Mouse (Mus musculus): ENCODE results near the gene Fsd1. TPM values are rescaled to one million over a fixed set of nuclear protein-coding genes. Genes with fewer than 3 reads are reported as not detected.

The Fsd1 gene
- total RNA-seq, 4 experiments from 2014 or later, result 73.6 to 91.7 (median 81.2) TPM

DNA sequence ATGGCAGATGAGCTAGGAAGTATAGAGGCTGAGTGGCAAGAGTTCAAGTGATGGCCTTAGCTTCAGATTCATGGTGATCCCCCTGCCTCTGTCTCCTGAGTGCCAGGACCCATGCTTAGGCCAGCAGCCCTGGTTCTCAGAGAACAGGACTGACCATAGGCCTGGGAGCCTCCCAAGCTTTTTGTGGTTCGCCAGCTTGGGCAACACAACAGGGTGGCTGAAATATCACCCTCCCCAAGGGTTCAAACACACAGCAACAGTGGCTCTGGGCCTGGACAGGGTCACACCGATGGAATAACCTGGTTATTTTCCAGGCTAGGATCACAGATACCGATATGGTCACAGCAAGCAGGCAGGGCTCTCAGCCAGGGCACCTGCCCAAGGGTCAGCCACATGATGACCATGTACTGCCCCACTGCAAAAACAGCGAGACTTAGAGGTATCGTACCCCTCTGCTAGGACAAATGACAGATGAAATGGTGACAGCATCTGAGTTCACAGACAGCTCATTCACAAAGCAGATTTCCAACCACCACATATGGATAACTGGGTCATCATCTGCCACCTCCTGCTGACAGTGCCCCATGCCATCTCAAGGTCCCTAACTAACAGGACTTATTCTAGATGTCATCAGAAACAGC lies 41.6 kb downstream of the Fsd1 start:
- DNase-seq (ENCODE audit: low spot score in 2 of 2), result no peak

DNA sequence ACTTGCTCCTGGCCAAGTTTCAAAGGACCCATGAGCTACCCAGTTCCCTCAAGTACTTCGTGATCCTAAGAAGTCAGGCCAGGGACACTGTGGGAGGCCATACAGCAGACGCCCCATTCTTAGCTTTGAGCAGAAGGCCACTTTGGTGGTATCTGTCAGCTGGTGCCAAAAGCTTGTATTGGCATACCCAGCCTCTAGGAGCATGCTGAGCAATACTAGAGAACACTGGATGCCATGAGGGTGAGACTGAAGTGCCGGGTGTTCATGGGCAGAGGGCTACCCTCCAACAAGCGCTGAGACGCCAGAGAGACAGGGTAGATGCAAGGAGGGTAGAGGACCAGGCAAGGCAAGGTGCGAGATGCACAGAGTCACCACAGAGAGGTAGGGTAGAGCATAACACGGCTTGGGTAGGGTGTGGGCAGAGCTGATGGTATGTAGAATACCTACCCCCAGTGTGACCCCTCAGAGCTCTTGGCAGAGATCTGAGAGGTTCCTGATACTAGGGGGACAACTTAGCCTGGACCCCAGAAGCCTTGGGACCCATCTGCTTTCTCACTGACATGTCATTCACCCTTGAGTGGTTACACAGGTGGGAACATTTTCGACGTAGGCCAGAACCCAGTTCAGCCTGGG lies 44.0 kb downstream of the Fsd1 start:
- DNase-seq (ENCODE audit: low spot score in 2 of 2), result no peak

DNA sequence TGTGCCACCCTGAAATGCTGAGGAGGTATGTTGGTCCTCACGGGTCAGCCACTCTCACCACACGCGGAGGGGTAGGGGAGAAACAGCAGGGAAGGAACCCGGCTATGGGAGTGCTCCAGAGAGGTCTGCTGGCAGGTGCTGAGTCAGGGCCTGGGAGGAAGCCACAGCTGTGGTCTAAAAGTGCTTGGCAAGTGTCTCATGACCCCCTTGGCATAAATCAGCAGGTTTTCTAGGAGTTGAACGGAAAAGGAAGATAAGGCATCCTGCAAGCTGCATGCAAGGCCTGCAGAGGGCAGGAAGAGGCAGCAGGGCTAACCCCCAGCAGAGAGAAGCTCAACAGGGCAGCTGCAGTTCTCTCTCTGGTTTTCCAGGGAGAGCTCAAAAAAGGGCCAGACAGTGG lies 44.6 kb downstream of the Fsd1 start:
- DNase-seq (ENCODE audit: low spot score in 2 of 2), result peak in 1 of 2 experiments; percentile 20

DNA sequence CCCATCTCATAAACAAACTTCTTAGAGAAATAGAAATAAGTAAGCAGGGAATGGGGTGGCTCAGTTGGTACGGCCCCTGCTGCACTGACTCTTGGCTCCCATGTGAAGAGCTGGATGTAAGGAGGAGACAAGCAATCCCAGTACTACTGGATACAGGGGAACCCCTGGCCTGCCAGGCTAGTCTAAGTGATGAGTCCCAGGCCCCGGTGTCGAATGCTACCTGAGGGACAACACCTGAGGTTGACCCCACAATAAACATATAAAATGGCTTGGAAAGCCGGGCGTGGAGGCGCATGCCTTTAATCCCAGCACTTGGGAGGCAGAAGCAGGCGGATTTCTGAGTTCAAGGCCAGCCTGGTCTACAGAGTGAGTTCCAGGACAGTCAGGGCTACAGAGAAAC lies 45.1 kb downstream of the Fsd1 start:
- no peak for DNase-seq (ENCODE audit: low spot score in 2 of 2)

DNA sequence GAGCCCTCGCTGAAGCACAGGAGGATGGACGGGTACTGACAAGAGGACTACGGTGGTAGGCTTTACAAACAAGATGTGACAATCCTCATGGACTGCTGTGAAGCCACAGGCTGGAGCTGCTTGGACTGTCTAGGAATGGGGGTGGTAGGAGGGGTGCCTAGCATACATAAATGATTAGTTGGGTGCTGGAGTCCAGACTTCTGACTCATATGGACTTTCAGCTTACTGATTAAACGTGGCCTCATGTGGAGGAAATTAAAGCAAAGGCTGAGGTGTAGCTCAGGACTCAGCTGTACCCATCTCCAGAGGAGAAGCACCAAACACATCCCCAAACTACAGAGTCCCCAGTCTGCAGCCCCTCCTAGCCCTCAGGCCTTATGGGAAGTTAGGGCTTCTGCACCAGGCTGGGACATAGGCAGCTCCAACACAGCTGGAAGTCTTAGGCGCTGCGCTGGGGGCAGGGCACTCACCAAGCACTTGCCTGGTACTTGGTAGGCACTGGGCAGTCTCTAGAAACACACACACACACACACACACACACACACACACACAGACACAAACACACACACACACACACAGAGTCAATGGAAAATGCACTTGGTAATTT lies 45.9 kb downstream of the Fsd1 start:
- no peak for DNase-seq (ENCODE audit: low spot score in 2 of 2)

- DNase-seq (ENCODE audit: low spot score in 2 of 2), result no peak
Measured at GRCm38 (mm10) chr17:56032831-56033230, 46.5 kb downstream of the Fsd1 start.

DNA sequence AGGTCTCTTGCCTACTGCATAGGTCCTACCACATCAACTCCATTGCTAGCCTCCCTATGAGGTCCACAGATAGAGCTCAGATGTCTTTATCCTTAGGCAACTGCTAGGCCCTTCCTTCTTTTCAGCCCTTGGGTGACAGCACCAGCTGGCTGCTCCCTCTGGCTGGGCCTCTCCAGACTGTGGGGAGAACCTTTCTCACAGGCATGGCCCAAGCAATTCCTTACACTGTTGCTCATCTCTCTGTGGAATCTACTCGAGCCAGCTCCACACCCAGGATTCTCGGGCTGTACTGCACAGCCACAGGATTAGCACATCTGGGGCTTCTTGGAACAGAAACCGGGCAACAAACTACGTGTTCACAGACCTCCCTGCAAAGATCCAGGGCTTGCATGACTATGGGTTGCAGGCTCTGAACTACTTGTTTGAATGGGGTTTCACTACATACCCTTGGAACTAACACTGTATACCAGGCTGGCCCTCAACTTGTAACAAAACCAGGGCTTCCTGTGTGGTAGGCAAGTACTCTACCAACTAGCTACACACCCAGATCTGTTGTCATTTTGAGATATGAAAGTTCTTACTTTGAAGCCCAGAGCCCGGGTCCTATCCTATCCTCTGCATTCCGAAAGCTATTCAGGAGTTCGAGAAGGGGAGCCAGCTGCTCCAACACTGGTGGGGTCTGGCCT lies 47.9 kb downstream of the Fsd1 start:
- no peak for DNase-seq (ENCODE audit: low spot score in 2 of 2)

DNA sequence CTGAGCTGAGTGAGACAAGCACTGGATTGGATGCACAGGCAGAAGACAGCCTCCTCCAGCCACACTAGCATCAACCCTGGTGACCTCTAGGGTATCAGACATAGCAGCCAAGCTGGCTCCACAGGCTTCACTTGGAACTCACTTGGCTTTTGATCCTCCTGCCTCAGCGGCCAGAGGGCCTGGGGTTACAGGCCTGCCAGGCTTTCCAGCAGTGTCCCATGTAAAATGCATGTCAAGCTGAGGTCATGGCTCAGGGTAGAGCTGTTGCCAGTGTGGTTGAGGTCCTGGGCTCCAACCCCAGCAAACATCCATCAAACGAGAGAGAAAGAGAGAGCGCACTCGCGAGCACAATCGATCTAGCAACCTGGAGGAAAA lies 48.4 kb downstream of the Fsd1 start:
- no peak for DNase-seq (ENCODE audit: low spot score in 2 of 2)

- no peak for DNase-seq (ENCODE audit: low spot score in 2 of 2)
Measured at GRCm38 (mm10) chr17:56035216-56035615, 48.9 kb downstream of the Fsd1 start.

- peak; percentile 98 for DNase-seq (ENCODE audit: low spot score in 2 of 2)
Measured at GRCm38 (mm10) chr17:56036176-56036900, 50.0 kb downstream of the Fsd1 start, which contains the start of gene Sh3gl1. Gene Sh3gl1, minus strand, starts transcription at chr17:56036635.

DNA sequence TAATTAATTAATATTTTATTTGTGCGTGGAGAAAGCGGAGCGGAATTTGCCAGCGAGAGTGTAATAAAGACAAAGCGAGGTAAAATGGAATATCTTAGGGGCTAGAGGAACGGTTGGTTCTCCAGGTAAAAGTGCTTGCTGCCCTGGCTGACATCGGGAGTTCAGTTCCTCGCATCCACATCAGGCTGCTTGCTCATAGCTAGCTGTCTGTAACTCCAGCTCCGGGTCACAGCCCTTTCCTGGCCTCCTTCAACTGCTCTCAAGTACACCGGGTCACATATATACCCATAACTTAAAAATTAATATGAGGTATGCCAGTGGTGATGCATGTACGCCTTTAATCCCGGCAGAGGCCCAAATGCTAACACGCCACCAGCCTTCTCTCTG lies 50.6 kb downstream of the Fsd1 start:
- DNase-seq (ENCODE audit: low spot score in 2 of 2), result no peak

- DNase-seq (ENCODE audit: low spot score in 2 of 2), result no peak
Measured at GRCm38 (mm10) chr17:56038583-56039261, 52.4 kb downstream of the Fsd1 start.

- DNase-seq (ENCODE audit: low spot score in 2 of 2), result no peak
Measured at GRCm38 (mm10) chr17:56039345-56039744, 53.0 kb downstream of the Fsd1 start.

DNA sequence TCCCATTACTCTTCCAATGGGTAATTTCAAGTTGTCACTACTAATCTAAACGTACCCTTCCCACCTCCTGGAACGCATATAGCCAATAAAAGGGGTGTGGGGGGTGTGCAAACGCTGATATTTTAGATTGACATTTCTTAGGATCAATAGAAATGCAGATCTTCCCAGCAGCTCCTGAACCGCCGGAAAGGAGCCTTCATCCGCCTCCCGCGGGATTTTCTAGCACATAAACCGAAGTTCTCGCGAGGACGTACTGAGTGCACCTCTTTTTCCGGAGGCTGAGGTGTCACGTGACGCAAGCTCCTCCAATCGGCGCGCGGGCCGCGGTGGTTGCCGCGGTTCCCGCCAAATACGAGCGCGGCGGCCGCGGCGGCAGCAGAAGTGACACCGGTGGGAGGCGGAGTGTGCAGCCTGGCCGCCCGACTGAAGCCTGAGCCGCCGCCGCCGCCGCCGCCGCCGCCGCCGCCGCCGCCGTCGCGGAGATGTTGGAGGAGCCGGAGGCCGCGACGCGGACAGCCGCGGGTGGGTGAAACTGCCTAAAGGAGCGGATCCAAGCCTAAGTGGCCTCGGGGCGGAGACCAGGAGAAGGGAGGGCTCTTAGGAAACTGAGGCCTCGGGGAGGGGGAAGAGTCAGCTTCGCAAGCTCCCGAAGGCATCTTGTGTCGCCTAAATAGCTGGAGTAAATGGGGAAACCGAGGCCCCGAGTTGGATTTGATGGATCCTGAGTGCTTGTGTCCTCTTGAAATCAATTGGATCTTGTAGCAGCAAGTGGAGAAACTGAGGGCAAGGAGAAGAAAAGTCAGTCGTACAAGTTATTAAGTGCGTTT lies 53.9 kb downstream of the Fsd1 start, which contains the start of gene Chaf1a:
Gene Chaf1a (plus strand): TSS at position 410 of the 827 bp plus-strand sequence.
- DNase-seq (ENCODE audit: low spot score in 2 of 2), result peak; percentile 87 to 98

DNA sequence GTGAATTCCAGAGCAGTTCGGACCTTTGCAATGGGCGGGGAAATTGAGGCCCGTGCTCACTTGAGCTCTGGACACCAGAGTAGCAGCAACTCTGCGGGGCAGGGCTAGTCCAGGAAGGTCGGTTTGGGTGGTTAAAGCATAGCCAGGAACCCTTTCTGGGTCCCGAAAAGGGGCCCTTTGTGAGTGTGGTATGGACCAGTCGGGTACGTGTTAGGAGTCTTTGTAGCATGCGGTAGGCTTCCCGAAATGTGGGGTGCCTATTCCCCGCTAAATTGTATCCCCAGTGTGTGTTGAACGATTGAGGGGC lies 54.5 kb downstream of the Fsd1 start:
- no peak for DNase-seq (ENCODE audit: low spot score in 2 of 2)

Other genes starting within 250 kb of the Fsd1 start
- gene Adgre4, start 236.5 kb upstream of the Fsd1 start, total RNA-seq (2022), result under 1 TPM in 1 of 4 experiments, not detected in 3; 0.12 TPM
- 1 to 10 TPM; 5.0 to 7.3 (median 6.2) TPM for gene Zfp119a, start 107.6 kb upstream of the Fsd1 start, total RNA-seq (2022)
- 1 to 10 TPM; 6.4 to 6.9 (median 6.9) TPM for gene Zfp959, start 94.4 kb upstream of the Fsd1 start, total RNA-seq (2022)
- gene Zfp119b, start 37.0 kb upstream of the Fsd1 start, total RNA-seq (2022), result 1 to 10 TPM; 3.5 to 5.2 (median 4.0) TPM
- gene Ebi3, start 33.9 kb upstream of the Fsd1 start, total RNA-seq (2022), result 1 to 10 TPM; 1.1 to 2.5 (median 1.7) TPM
- 10 to 100 TPM; 12.9 to 16.9 (median 15.0) TPM for gene Yju2, start 27.4 kb upstream of the Fsd1 start, total RNA-seq (2022)
- gene Shd, start 16.0 kb upstream of the Fsd1 start, total RNA-seq (2022), result 10 to 100 TPM; 34.8 to 38.9 (median 37.7) TPM
- gene Stap2, start 19.1 kb downstream of the Fsd1 start, total RNA-seq (2022), result 1 to 10 TPM; 1.7 to 2.4 (median 2.1) TPM
- gene Mpnd, start 19.2 kb downstream of the Fsd1 start, total RNA-seq (2022), result 100 to 1,000 TPM; 107 to 123 (median 117) TPM
- 10 to 100 TPM; 31.2 to 36.7 (median 34.0) TPM for gene Sh3gl1, start 50.1 kb downstream of the Fsd1 start, total RNA-seq (2022)
- 1 to 10 TPM; 2.6 to 3.5 (median 3.1) TPM for gene Chaf1a, start 53.9 kb downstream of the Fsd1 start, total RNA-seq (2022)
- gene Ubxn6, start 88.5 kb downstream of the Fsd1 start, total RNA-seq (2022), result 10 to 100 TPM; 86.2 to 97.2 (median 91.5) TPM
- 100 to 1,000 TPM in 3 of 4 experiments, 10 to 100 TPM in 1; 95.3 to 115 (median 104) TPM for gene Hdgfl2, start 93.1 kb downstream of the Fsd1 start, total RNA-seq (2022)
- gene Plin4, start 123.3 kb downstream of the Fsd1 start, total RNA-seq (2022), result 10 to 100 TPM in 1 of 4 experiments, 1 to 10 TPM in 3; 4.7 to 14.9 (median 7.5) TPM
- under 1 TPM; 0.81 to 0.96 (median 0.93) TPM for gene Plin5, start 131.1 kb downstream of the Fsd1 start, total RNA-seq (2022)
- gene Lrg1, start 135.5 kb downstream of the Fsd1 start, total RNA-seq (2022), result 1 to 10 TPM; 1.5 to 3.4 (median 2.0) TPM
- 100 to 1,000 TPM; 116 to 130 (median 121) TPM for gene Sema6b, start 153.8 kb downstream of the Fsd1 start, total RNA-seq (2022)
- 1 to 10 TPM; 6.1 to 8.9 (median 7.1) TPM for gene Tnfaip8l1, start 176.0 kb downstream of the Fsd1 start, total RNA-seq (2022)
- gene Mydgf, start 197.4 kb downstream of the Fsd1 start, total RNA-seq (2022), result 10 to 100 TPM; 36.8 to 38.3 (median 37.5) TPM
- gene Dpp9, start 232.4 kb downstream of the Fsd1 start, total RNA-seq (2022), result 10 to 100 TPM; 56.1 to 61.3 (median 59.8) TPM